Mouse (Mus musculus): ENCODE measurements at regions not wholly inside any gene's neighbourhood (a gene's known extent, or its start where the extent isn't known, plus 50 kb on each side); places are given as distances from the start of the nearest gene placed in this dataset.

GRCm38 (mm10) chr1:138707913-138708312, 88.0 kb upstream of the Nek7 start:
- no peak for TF ChIP-seq POLR2A (IDR thresholded peaks at IDR 0.05; ENCODE audit: extremely low read depth, insufficient read depth, low read length)
- no peak for TF ChIP-seq CTCF (IDR thresholded peaks at IDR 0.05; ENCODE audit: low read depth, low read length)

Measured in liver, adult 2 months (tissue).